Mouse (Mus musculus): ENCODE measurements around the gene Kcna7. TPM values are rescaled to one million over a fixed set of nuclear protein-coding genes. Genes with fewer than 3 reads are reported as not detected.
A peak's percentile ranks its signal among the peaks of the same experiment; 100 is the strongest.

The Kcna7 gene
- polyA plus RNA-seq, 1 experiment, result not detected

GRCm38 (mm10) chr7:45433835-45434202, 28.4 kb downstream of the Kcna7 start:
- no peak for DNase-seq (ENCODE audit: low read depth)
- no peak for TF ChIP-seq CTCF (IDR thresholded peaks at IDR 0.05; ENCODE audit: borderline replicate concordance, extremely low read depth, insufficient read depth, insufficient read length)
- no peak for TF ChIP-seq POLR2A (IDR thresholded peaks at IDR 0.05; ENCODE audit: borderline replicate concordance, extremely low read depth, insufficient read depth, insufficient read length, poor library complexity, severe bottlenecking)

DNA sequence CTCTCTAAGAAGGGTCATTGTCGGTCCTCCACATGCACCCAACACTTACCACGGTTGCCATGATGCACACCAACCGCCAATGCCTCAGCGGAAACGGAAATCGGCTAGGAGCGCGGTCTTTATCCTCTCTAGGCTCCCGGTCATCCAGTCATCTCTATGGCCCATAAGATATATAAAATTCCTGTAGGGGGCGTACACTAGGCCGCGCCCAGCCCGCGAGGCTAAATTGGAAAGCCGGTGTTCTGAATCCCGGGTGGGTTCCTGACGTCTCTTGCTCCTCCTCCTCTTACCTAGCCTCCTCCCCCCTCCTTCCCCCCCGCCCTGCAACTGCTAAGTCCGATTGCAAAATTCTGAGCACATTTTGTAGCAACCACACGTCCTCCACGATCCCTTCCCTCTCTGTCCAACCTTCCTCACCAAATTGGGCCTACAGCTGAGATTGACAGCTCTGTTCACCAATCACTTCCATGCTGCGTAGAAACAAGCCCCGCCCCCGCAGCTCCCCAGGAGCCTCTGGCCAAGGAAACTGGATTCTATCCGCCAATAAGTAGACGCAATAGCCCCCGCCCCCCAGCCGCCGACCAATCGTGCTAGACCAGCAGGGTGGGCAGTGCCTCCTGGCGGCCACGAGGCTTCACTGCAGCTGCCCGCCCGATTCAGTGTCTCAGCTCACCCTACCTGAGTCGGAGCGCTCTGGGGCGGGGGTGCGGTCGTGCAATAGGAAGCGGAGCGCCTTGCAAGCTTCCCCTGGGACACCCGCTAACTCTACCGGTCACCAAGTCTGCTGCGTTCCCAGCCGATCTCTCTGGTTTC, 29.0 kb downstream of the Kcna7 start, which contains the start of gene Gys1:
TSS of gene Gys1 (plus strand) at position 642 of the 813 bp plus-strand sequence.
- peak; percentile 100 for DNase-seq (ENCODE audit: low read depth)
- TF ChIP-seq CTCF (IDR thresholded peaks at IDR 0.05; ENCODE audit: borderline replicate concordance, extremely low read depth, insufficient read depth, insufficient read length), result peak; percentile 99
- peak; percentile 63; the same call in 1 of the 2 replicates for TF ChIP-seq POLR2A (IDR thresholded peaks at IDR 0.05; ENCODE audit: borderline replicate concordance, extremely low read depth, insufficient read depth, insufficient read length, poor library complexity, severe bottlenecking)

GRCm38 (mm10) chr7:45435038-45435437, 29.6 kb downstream of the Kcna7 start:
- DNase-seq (ENCODE audit: low read depth), result no peak
- TF ChIP-seq POLR2A (IDR thresholded peaks at IDR 0.05; ENCODE audit: borderline replicate concordance, extremely low read depth, insufficient read depth, insufficient read length, poor library complexity, severe bottlenecking) (no peak), CTCF (IDR thresholded peaks at IDR 0.05; ENCODE audit: borderline replicate concordance, extremely low read depth, insufficient read depth, insufficient read length) (no peak)

GRCm38 (mm10) chr7:45436444-45436843, 31.0 kb downstream of the Kcna7 start:
- TF ChIP-seq CTCF (IDR thresholded peaks at IDR 0.05; ENCODE audit: borderline replicate concordance, extremely low read depth, insufficient read depth, insufficient read length) (no peak), POLR2A (IDR thresholded peaks at IDR 0.05; ENCODE audit: borderline replicate concordance, extremely low read depth, insufficient read depth, insufficient read length, poor library complexity, severe bottlenecking) (no peak)
- no peak for DNase-seq (ENCODE audit: low read depth)

DNA sequence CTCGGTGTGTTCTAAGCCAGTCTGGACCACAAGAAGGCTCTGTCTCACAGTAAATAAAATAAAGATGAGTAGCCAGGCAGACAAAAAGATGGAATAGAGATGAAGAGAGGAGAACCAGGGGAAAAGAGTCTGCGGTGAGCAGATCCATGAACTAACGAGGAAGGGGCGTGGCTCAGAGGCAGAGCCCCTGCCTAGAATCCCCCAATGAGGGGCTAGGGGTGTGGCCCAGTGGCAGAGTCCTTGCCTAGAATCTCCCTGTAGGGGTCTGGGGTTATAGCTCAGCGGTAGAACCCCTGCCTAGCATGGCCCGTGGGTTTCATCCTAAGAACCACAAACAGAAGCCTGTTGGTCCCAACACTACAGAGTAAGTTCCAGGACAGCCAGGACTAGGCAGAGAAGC, 31.6 kb downstream of the Kcna7 start:
- no peak for DNase-seq (ENCODE audit: low read depth)
- no peak for TF ChIP-seq CTCF (IDR thresholded peaks at IDR 0.05; ENCODE audit: borderline replicate concordance, extremely low read depth, insufficient read depth, insufficient read length)
- TF ChIP-seq POLR2A (IDR thresholded peaks at IDR 0.05; ENCODE audit: borderline replicate concordance, extremely low read depth, insufficient read depth, insufficient read length, poor library complexity, severe bottlenecking), result no peak

- TF ChIP-seq POLR2A (IDR thresholded peaks at IDR 0.05; ENCODE audit: borderline replicate concordance, extremely low read depth, insufficient read depth, insufficient read length, poor library complexity, severe bottlenecking) (no peak), CTCF (IDR thresholded peaks at IDR 0.05; ENCODE audit: borderline replicate concordance, extremely low read depth, insufficient read depth, insufficient read length) (peak; percentile 20; the same call in 1 of the 2 replicates)
- DNase-seq (ENCODE audit: low read depth), result no peak
These were observed 32.2 kb downstream of the Kcna7 start, which contains the start of gene Ruvbl2 for GRCm38 (mm10) chr7:45437521-45438276. Ruvbl2 (minus strand) TSS chr7:45438096.

DNA sequence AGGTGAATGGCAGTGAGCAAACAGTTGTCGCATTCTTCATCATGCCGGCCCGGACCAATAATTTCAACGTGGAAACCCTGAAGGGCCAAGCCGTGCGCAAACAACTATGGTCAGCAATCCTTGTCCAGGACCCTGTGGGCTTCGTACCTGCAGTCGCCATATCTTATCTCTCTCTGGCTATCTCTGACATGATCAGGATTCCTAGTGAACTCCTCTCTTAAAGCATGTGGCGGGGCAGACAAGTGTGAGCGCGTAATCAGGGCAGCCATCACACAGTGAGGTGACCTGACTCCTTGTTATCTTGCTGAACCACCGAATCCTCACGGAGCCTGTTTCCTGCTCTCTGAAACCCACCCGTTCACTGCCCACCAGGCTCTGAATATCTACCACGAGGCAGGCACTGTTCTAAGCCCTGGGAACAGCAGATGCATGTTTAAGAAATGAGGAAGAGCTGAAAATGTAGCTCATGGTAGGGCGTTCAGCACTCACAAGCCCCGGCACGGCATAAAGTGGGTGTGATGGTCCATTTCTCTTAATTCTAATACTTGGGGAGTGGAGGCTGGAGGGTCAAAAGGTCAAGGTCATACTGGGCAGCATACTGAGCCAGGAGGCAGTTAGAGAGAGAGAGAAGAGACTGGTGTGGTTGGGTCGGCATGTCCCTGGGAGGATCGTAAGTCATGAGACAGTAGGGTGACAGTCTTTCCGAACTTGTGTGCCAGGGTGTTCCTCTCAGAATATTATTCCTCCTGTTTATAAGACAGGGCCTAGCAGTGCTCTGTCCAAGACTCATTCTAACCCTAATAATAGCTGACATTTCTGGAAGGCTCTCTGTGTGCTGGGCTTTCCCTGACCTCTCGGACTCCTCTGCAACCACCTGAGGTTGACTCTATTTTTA, 38.3 kb downstream of the Kcna7 start:
- DNase-seq (ENCODE audit: low read depth), result no peak
- TF ChIP-seq POLR2A (IDR thresholded peaks at IDR 0.05; ENCODE audit: borderline replicate concordance, extremely low read depth, insufficient read depth, insufficient read length, poor library complexity, severe bottlenecking) (no peak), CTCF (IDR thresholded peaks at IDR 0.05; ENCODE audit: borderline replicate concordance, extremely low read depth, insufficient read depth, insufficient read length) (no peak)

DNA sequence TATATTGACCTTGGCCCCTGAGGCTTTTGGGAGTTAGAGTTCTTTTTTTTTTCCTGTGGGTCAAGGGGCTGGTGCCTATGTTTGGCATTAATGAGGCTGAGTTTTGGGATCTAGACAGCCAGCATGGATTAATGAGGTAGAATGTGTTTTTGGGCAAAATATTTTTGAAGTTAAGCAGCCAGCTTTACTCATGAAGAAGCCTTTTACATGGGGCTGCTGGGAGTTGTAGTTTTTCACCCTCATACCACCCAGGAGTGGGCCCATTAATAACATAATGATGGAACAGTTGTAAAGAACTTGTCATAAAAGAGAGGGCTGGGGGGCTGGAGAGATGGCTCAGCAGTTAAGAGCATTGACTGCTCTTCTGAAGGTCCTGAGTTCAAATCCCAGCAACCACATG, 41.1 kb downstream of the Kcna7 start:
- TF ChIP-seq POLR2A (IDR thresholded peaks at IDR 0.05; ENCODE audit: borderline replicate concordance, extremely low read depth, insufficient read depth, insufficient read length, poor library complexity, severe bottlenecking), result no peak
- no peak for TF ChIP-seq CTCF (IDR thresholded peaks at IDR 0.05; ENCODE audit: borderline replicate concordance, extremely low read depth, insufficient read depth, insufficient read length)
- no peak for DNase-seq (ENCODE audit: low read depth)

GRCm38 (mm10) chr7:45447325-45447990, 42.0 kb downstream of the Kcna7 start:
- TF ChIP-seq CTCF (IDR thresholded peaks at IDR 0.05; ENCODE audit: borderline replicate concordance, extremely low read depth, insufficient read depth, insufficient read length), result peak; percentile 38; the same call in 1 of the 2 replicates
- TF ChIP-seq POLR2A (IDR thresholded peaks at IDR 0.05; ENCODE audit: borderline replicate concordance, extremely low read depth, insufficient read depth, insufficient read length, poor library complexity, severe bottlenecking), result no peak
- DNase-seq (ENCODE audit: low read depth), result peak; percentile 37

GRCm38 (mm10) chr7:45449974-45450373, 44.5 kb downstream of the Kcna7 start:
- TF ChIP-seq CTCF (IDR thresholded peaks at IDR 0.05; ENCODE audit: borderline replicate concordance, extremely low read depth, insufficient read depth, insufficient read length) (no peak), POLR2A (IDR thresholded peaks at IDR 0.05; ENCODE audit: borderline replicate concordance, extremely low read depth, insufficient read depth, insufficient read length, poor library complexity, severe bottlenecking) (no peak)
- no peak for DNase-seq (ENCODE audit: low read depth)
